Comparison of ENCODE assay signal across 8 mouse cellular contexts in the genomic region with DNA sequence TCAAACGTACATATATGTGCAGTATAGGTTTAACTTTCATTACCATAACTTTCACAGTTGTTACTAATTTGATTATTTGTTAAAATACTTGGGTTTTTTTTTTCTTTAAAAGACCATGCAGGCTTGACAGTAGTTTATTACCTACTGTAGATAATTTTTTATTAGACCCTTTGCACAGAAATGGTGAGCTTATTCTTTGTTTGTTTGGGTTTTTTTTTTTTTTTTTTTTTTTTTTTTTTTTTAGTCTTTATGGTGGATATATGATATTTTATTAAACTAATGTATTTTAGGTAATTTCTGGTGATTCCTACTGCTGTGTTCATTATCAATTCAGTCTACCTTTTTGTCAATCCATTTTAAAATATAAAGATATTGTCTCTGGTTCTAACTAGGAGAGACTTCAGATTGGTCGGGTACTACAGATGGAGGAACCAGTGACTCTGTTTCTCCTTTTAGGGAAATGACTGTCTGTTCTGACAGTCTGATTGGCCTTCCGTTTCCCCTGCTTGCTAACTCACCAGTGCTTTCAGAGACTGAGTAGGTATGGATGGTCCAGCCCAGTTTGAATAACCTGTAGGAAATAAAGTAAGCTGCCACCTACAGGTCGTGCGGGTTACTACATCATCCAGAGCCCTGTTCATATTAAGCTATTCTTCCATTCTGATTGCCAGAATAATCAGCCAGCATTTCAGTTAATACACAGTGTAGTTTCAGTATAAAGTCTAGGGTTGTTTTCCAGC. TPM values are rescaled to one million over a fixed set of nuclear protein-coding genes. Genes with fewer than 3 reads are reported as not detected.
DNase-seq lines count a peak whose midpoint lies in the region; ATAC-seq and TF ChIP-seq lines count a peak whose summit lies in the region.

No protein-coding gene starts in this region.

- DNase-seq in CH12.LX (ENCODE audit: extremely low read depth) = peak; percentile 95
- peak; percentile 93 for DNase-seq in c-Kit-positive CD71-positive TER-119-positive erythroid progenitor cells, embryonic 14.5 days (ENCODE audit: low spot score)
- DNase-seq in forebrain, embryonic 11.5 days (ENCODE audit: low spot score) = peak; percentile 90
- peak; percentile 89 for DNase-seq in kidney, postnatal 14 days
- DNase-seq in naive thymus-derived CD4-positive, alpha-beta T cell, adult 2 months (ENCODE audit: low read depth) = peak; percentile 92

- no peak for TF ChIP-seq POLR2A in CH12.LX (IDR thresholded peaks at IDR 0.05; ENCODE audit: low read depth, low read length)

- TF ChIP-seq RAD21 in CH12.LX (IDR thresholded peaks at IDR 0.05; ENCODE audit: low read depth, low read length) = no peak; the same call in 1 of the 2 replicates

- no peaks in the 10 kb centered on the region for H3K9me3 ChIP-seq in CH12.LX (replicated peaks; ENCODE audit: low read length)
- H3K9me3 ChIP-seq in forebrain, embryonic 11.5 days (ENCODE audit: control insufficient read depth, low read length) = no peaks in the 10 kb centered on the region
- no peaks in the 10 kb centered on the region for H3K9me3 ChIP-seq in heart, embryonic 15.5 days (replicated peaks)
- H3K9me3 ChIP-seq in liver, embryonic 12.5 days (replicated peaks) = no peaks in the 10 kb centered on the region
- H3K9me3 ChIP-seq in stomach, embryonic 15.5 days = no peaks in the 10 kb centered on the region

- dilution Hi-C loops in CH12.LX (cut with MboI; ENCODE audit: extremely low pct_ligation_motif_present, extremely low pct_unique_long_range_greater_than_20kb, low sequenced_read_pairs) = no loop called here

- H3K79me2 ChIP-seq in CH12.LX (replicated peaks; ENCODE audit: control insufficient read depth, extremely low read depth, insufficient read depth, poor library complexity, severe bottlenecking) = peaks cover 14% of the 10 kb centered on the region

- no peak overlapping the region for H3K27ac ChIP-seq in CH12.LX (ENCODE audit: insufficient read depth, low read depth)
- no peak overlapping the region for H3K27ac ChIP-seq in forebrain, embryonic 11.5 days (ENCODE audit: low read depth, low read length)
- H3K27ac ChIP-seq in heart, embryonic 15.5 days = no peak overlapping the region
- H3K27ac ChIP-seq in liver, embryonic 12.5 days = no peak overlapping the region
- H3K27ac ChIP-seq in stomach, embryonic 15.5 days = no peak overlapping the region

- peaks cover 7% of the 10 kb centered on the region for H3K27me3 ChIP-seq in CH12.LX (replicated peaks)
- peaks cover 3% of the 10 kb centered on the region; the same call in 1 of the 2 replicates for H3K27me3 ChIP-seq in forebrain, embryonic 11.5 days (ENCODE audit: control insufficient read depth, insufficient read depth, low read length)
- H3K27me3 ChIP-seq in heart, embryonic 15.5 days = peaks cover 10% of the 10 kb centered on the region
- H3K27me3 ChIP-seq in liver, embryonic 12.5 days (replicated peaks) = peaks cover 27% of the 10 kb centered on the region
- no peaks in the 10 kb centered on the region; the same call in 1 of the 2 replicates for H3K27me3 ChIP-seq in stomach, embryonic 15.5 days (replicated peaks)

- peak; percentile 69 to 92 for TF ChIP-seq CTCF in CH12.LX (conservative IDR thresholded peaks at IDR 0.05 in 1 of 2, IDR thresholded peaks at IDR 0.05 in 1 of 2; ENCODE audit: low read depth in 2 of 2, low read length in 2 of 2)

- peak overlapping the region; percentile 96; the same call in 1 of the 2 replicates for H3K9ac ChIP-seq in CH12.LX (ENCODE audit: insufficient read depth, low read depth)
- H3K9ac ChIP-seq in forebrain, embryonic 11.5 days (ENCODE audit: low read length) = no peak overlapping the region
- no peak overlapping the region; the same call in 1 of the 2 replicates for H3K9ac ChIP-seq in heart, embryonic 15.5 days
- peak overlapping the region; percentile 93 for H3K9ac ChIP-seq in liver, embryonic 12.5 days
- no peak overlapping the region for H3K9ac ChIP-seq in stomach, embryonic 15.5 days

- in situ Hi-C loops in CH12.LX (cut with MboI; ENCODE audit: low pct_ligation_motif_present, low pct_unique_long_range_greater_than_20kb, low sequenced_read_pairs) = loop anchor here (10.0 kb wide), 1 partner anchor 233 kb away; no protein-coding TSS in a partner anchor

- WGBS in forebrain, embryonic 11.5 days = 10% methylated on average over 5 of the region's 5 CpGs
- WGBS in heart, embryonic 15.5 days = 6% methylated on average over 5 of the region's 5 CpGs
- 9% methylated on average over 5 of the region's 5 CpGs for WGBS in liver, embryonic 12.5 days (ENCODE audit: insufficient replicate concordance)
- WGBS in stomach, embryonic 15.5 days = 8% methylated on average over 5 of the region's 5 CpGs

- peak overlapping the region in 2 of 3 experiments; percentile 89 to 94 for H3K4me3 ChIP-seq in CH12.LX (replicated peaks in 1 of 3; ENCODE audit: low read depth in 2 of 3, low read length in 2 of 3, poor library complexity in 1 of 3)
- H3K4me3 ChIP-seq in forebrain, embryonic 11.5 days (ENCODE audit: low read depth, low read length) = peak overlapping the region; percentile 95; the same call in 1 of the 2 replicates
- H3K4me3 ChIP-seq in heart, embryonic 15.5 days = no peak overlapping the region; the same call in 1 of the 2 replicates
- peak overlapping the region; percentile 79 for H3K4me3 ChIP-seq in liver, embryonic 12.5 days
- no peak overlapping the region for H3K4me3 ChIP-seq in stomach, embryonic 15.5 days (replicated peaks)

- H3K4me1 ChIP-seq in CH12.LX (ENCODE audit: control insufficient read depth in 1 of 2, insufficient read depth in 2 of 2) = peaks cover 4 to 13% of the 10 kb centered on the region in 2 experiments; a peak in 3 of 4 replicates
- peaks cover 5% of the 10 kb centered on the region; the same call in 1 of the 2 replicates for H3K4me1 ChIP-seq in forebrain, embryonic 11.5 days (replicated peaks; ENCODE audit: control insufficient read depth, insufficient read depth, low read length)
- peaks cover 9% of the 10 kb centered on the region for H3K4me1 ChIP-seq in heart, embryonic 15.5 days (replicated peaks)
- H3K4me1 ChIP-seq in liver, embryonic 12.5 days = peaks cover 11% of the 10 kb centered on the region
- H3K4me1 ChIP-seq in stomach, embryonic 15.5 days = peaks cover 6% of the 10 kb centered on the region; the same call in 1 of the 2 replicates

- ATAC-seq in forebrain, embryonic 11.5 days (replicated peaks; ENCODE audit: low FRiP score) = peak; percentile 18; the same call in 1 of the 2 replicates
- no peak for ATAC-seq in heart, embryonic 15.5 days (replicated peaks; ENCODE audit: insufficient number of reproducible peaks, insufficient read depth, low FRiP score, low read depth)
- ATAC-seq in liver, embryonic 12.5 days = peak; percentile 69
- ATAC-seq in stomach, embryonic 15.5 days (ENCODE audit: insufficient read depth, low FRiP score, low read depth) = peak; percentile 24; the same call in 1 of the 2 replicates

- peak overlapping the region; percentile 66 for H3K4me2 ChIP-seq in CH12.LX (ENCODE audit: insufficient read depth, low read depth, poor library complexity, severe bottlenecking)
- peak overlapping the region; percentile 78; the same call in 1 of the 2 replicates for H3K4me2 ChIP-seq in forebrain, embryonic 11.5 days (ENCODE audit: low read depth, low read length, severe bottlenecking)
- peak overlapping the region; percentile 94 for H3K4me2 ChIP-seq in heart, embryonic 15.5 days
- H3K4me2 ChIP-seq in liver, embryonic 12.5 days = peak overlapping the region; percentile 95
- H3K4me2 ChIP-seq in stomach, embryonic 15.5 days = peak overlapping the region; percentile 97

- 0 out of 2 replicates have a peak, but pooled peaks have one; percentile 24 for TF ChIP-seq EP300 in CH12.LX (IDR thresholded peaks at IDR 0.05; ENCODE audit: low read length)

- peaks cover 25 to 45% of the 10 kb centered on the region in 2 experiments for H3K36me3 ChIP-seq in CH12.LX (replicated peaks in 1 of 2; ENCODE audit: control insufficient read depth in 1 of 2, insufficient read depth in 1 of 2, low read length in 1 of 2)
- H3K36me3 ChIP-seq in forebrain, embryonic 11.5 days (ENCODE audit: control insufficient read depth, insufficient read depth, low read length) = no peaks in the 10 kb centered on the region; the same call in 1 of the 2 replicates
- peaks cover 37% of the 10 kb centered on the region for H3K36me3 ChIP-seq in heart, embryonic 15.5 days
- H3K36me3 ChIP-seq in liver, embryonic 12.5 days = peaks cover 41% of the 10 kb centered on the region
- H3K36me3 ChIP-seq in stomach, embryonic 15.5 days = peaks cover 12% of the 10 kb centered on the region

RNA-seq across cellular contexts. Expression of gene Arpc5, which starts 1.6 kb away (rescaled TPM):
- total RNA-seq in CH12.LX (2012; rRNA removed) (125 and 128 TPM in 2 replicates), CH12.LX (2014; rRNA removed) (399 and 408 TPM in 2 replicates)
- polyA plus RNA-seq in CH12.LX (2012; ENCODE audit: insufficient read length, low read depth) = 232 and 260 TPM in 2 replicates
- polyA plus RNA-seq in forebrain, embryonic 11.5 days (2014; fragmentation: Nextera tagmentation; extraction: Ambion mirVana) = 252 and 259 TPM in 2 replicates
- 189 and 199 TPM in 2 replicates for polyA plus RNA-seq in heart, embryonic 15.5 days (2015; fragmentation: Nextera tagmentation; extraction: Ambion mirVana)
- polyA plus RNA-seq in liver, embryonic 12.5 days (2016; fragmentation: Nextera tagmentation; extraction: Ambion mirVana) = 188 and 197 TPM in 2 replicates
- 326 and 330 TPM in 2 replicates for polyA plus RNA-seq in stomach, embryonic 15.5 days (2015; fragmentation: Nextera tagmentation; extraction: Ambion mirVana)

RNA-seq across cellular contexts. Expression of gene Rgl1, which starts 1.8 kb away (rescaled TPM):
- 0.25 and 0.42 TPM in 2 replicates for total RNA-seq in CH12.LX (2012; rRNA removed)
- 0.68 and 0.74 TPM in 2 replicates for total RNA-seq in CH12.LX (2014; rRNA removed)
- 1.7 and 1.8 TPM in 2 replicates for polyA plus RNA-seq in CH12.LX (2012; ENCODE audit: insufficient read length, low read depth)
- polyA plus RNA-seq in forebrain, embryonic 11.5 days (2014; fragmentation: Nextera tagmentation; extraction: Ambion mirVana) = 28.6 and 32.5 TPM in 2 replicates
- polyA plus RNA-seq in heart, embryonic 15.5 days (2015; fragmentation: Nextera tagmentation; extraction: Ambion mirVana) = 54.7 and 64.6 TPM in 2 replicates
- 12.5 and 15.6 TPM in 2 replicates for polyA plus RNA-seq in liver, embryonic 12.5 days (2016; fragmentation: Nextera tagmentation; extraction: Ambion mirVana)
- polyA plus RNA-seq in stomach, embryonic 15.5 days (2015; fragmentation: Nextera tagmentation; extraction: Ambion mirVana) = 41.5 and 41.7 TPM in 2 replicates

RNA-seq across cellular contexts. Expression of gene Apobec4, which starts 17.6 kb away (rescaled TPM):
- total RNA-seq in CH12.LX (2012; rRNA removed) (not detected in 2 replicates), CH12.LX (2014; rRNA removed) (not detected in 2 replicates)
- not detected in 2 replicates for polyA plus RNA-seq in CH12.LX (2012; ENCODE audit: insufficient read length, low read depth)
- not detected in 2 replicates for polyA plus RNA-seq in forebrain, embryonic 11.5 days (2014; fragmentation: Nextera tagmentation; extraction: Ambion mirVana)
- polyA plus RNA-seq in heart, embryonic 15.5 days (2015; fragmentation: Nextera tagmentation; extraction: Ambion mirVana) = not detected in 2 replicates
- polyA plus RNA-seq in liver, embryonic 12.5 days (2016; fragmentation: Nextera tagmentation; extraction: Ambion mirVana) = not detected in 2 replicates
- polyA plus RNA-seq in stomach, embryonic 15.5 days (2015; fragmentation: Nextera tagmentation; extraction: Ambion mirVana) = 0.08 TPM in 1 of 2 replicates, not detected in the other

RNA-seq across cellular contexts. Expression of gene Ncf2, which starts 32.1 kb away (rescaled TPM):
- total RNA-seq in CH12.LX (2012; rRNA removed) = 82.5 and 89.2 TPM in 2 replicates
- total RNA-seq in CH12.LX (2014; rRNA removed) = 89.9 and 99.9 TPM in 2 replicates
- 82.6 and 85.8 TPM in 2 replicates for polyA plus RNA-seq in CH12.LX (2012; ENCODE audit: insufficient read length, low read depth)
- polyA plus RNA-seq in forebrain, embryonic 11.5 days (2014; fragmentation: Nextera tagmentation; extraction: Ambion mirVana) = 2.5 TPM in 2 replicates
- polyA plus RNA-seq in heart, embryonic 15.5 days (2015; fragmentation: Nextera tagmentation; extraction: Ambion mirVana) = 3.3 and 5.8 TPM in 2 replicates
- 9.5 and 11.1 TPM in 2 replicates for polyA plus RNA-seq in liver, embryonic 12.5 days (2016; fragmentation: Nextera tagmentation; extraction: Ambion mirVana)
- polyA plus RNA-seq in stomach, embryonic 15.5 days (2015; fragmentation: Nextera tagmentation; extraction: Ambion mirVana) = 6.1 and 7.0 TPM in 2 replicates

Comparison
In these comparisons a context has a peak if more than half of its experiments do, and no peak if none do; other contexts are left out.
1. H3K4me3 ChIP-seq: peak in CH12.LX (2 of 3), forebrain, embryonic 11.5 days (single experiment) and liver, embryonic 12.5 days (single experiment); none in heart, embryonic 15.5 days (single experiment) and stomach, embryonic 15.5 days (single experiment).
2. H3K9ac ChIP-seq: peak in CH12.LX (single experiment) and liver, embryonic 12.5 days (single experiment); none in forebrain, embryonic 11.5 days (single experiment), heart, embryonic 15.5 days (single experiment) and stomach, embryonic 15.5 days (single experiment).
3. Peak in every context shown above with its lines, with median percentiles within 50 percentile points of each other: DNase-seq and H3K4me2 ChIP-seq.